Mouse (Mus musculus) cerebellum, adult 2 months (tissue): ENCODE results near the gene Gm17571.

Experiments
- CTCF ChIP-seq: fragments of 200-500 bp; IDR thresholded peaks from 2 replicates; pipeline ENCODE4 v1.5.1; 2011; ENCODE audit warnings: low read depth, mild to moderate bottlenecking, control low read depth, low read length, moderate library complexity, borderline replicate concordance; ENCODE audit not compliant: insufficient read depth
- POLR2A ChIP-seq: fragments of 200-500 bp; IDR thresholded peaks from 2 replicates; pipeline ENCODE4 v1.6.1; 2011; ENCODE audit warnings: low read length, control low read depth, borderline replicate concordance; ENCODE audit not compliant: insufficient read depth

DNA sequence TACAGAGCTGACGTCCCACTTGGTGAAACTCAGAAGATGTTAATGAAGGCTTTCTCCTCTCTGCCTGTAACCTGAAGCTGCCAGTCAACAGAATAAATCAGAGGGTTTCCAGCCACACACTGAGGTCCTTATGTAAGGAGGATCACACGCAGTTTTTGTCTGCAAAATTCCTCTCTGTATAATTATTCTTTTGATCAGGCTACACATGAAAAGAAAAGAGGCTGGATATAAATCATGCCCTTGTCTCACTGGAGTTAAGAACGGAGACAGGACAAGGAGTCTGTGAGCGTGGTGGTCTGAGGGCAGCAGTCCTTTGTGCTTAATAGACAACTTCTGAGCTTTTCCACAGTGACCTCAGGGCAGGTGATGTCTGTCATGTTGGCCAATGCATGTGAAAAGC, 32.7 kb upstream of the Gm17571 start:
- TF ChIP-seq CTCF, result no peak
- no peak for TF ChIP-seq POLR2A
